Mouse (Mus musculus) limb, embryonic 13.5 days (tissue): ENCODE results near the gene Alox5. TPM values are rescaled to one million over a fixed set of nuclear protein-coding genes. Genes with fewer than 3 reads are reported as not detected.
A peak's percentile ranks its signal among the peaks of the same experiment; 100 is the strongest.
"Not testable (repeated sequence)": the region's sequence is repeated elsewhere in the genome, so short reads cannot be mapped to it uniquely, and the experiment has no call there.

Experiments
- ATAC-seq: fragments of 200-750 bp; cut with Nextera tagmentation; 2 replicates; pipeline ENCODE4 v1.8.0; 2017; ENCODE audit warnings: low read depth, moderate number of reproducible peaks, moderate TSS enrichment; ENCODE audit not compliant: low FRiP score
- H3K27ac ChIP-seq: fragments of 300-500 bp; sonication (generic); 2 replicates; pipeline ENCODE4 v1.5.1; 2015; ENCODE audit warnings: inconsistent platforms, mild to moderate bottlenecking, moderate library complexity
- H3K27me3 ChIP-seq: fragments of 300-500 bp; sonication (generic); 2 replicates; pipeline ENCODE4 v1.6.1; 2015; ENCODE audit warnings: mild to moderate bottlenecking, inconsistent platforms
- H3K36me3 ChIP-seq: fragments of 300-500 bp; sonication (generic); 2 replicates; pipeline ENCODE4 v1.6.1; 2015; ENCODE audit warnings: inconsistent platforms, mild to moderate bottlenecking, moderate library complexity
- H3K4me1 ChIP-seq: fragments of 300-500 bp; sonication (generic); 2 replicates; pipeline ENCODE4 v1.6.1; 2015; ENCODE audit warnings: inconsistent platforms
- H3K4me2 ChIP-seq: fragments of 300-500 bp; sonication (generic); replicated peaks from 2 replicates; pipeline ENCODE4 v1.6.1; 2015; ENCODE audit warnings: inconsistent platforms, mild to moderate bottlenecking, moderate library complexity
- H3K4me3 ChIP-seq: fragments of 300-500 bp; sonication (generic); 2 replicates; pipeline ENCODE4 v1.5.1; 2015; ENCODE audit warnings: moderate library complexity, mild to moderate bottlenecking, inconsistent platforms
- H3K9ac ChIP-seq: fragments of 300-500 bp; sonication (generic); 2 replicates; pipeline ENCODE4 v1.6.1; 2015; ENCODE audit warnings: mild to moderate bottlenecking, inconsistent platforms
- H3K9me3 ChIP-seq: fragments of 300-500 bp; sonication (generic); 2 replicates; pipeline ENCODE4 v1.6.1; 2016; ENCODE audit warnings: inconsistent platforms
- WGBS: fragments of 180-500 bp; shearing (Covaris S2); methylation state at CpG from one replicate; pipeline ENCODE4 v1.1.7; 2015; 5-methylcytosine and 5-hydroxymethylcytosine counted together
- polyA plus RNA-seq: library from polyadenylated mRNA; unstranded; fragments of >200 nt; fragmentation: Nextera tagmentation; extraction: Ambion mirVana; gene quantifications from 2 replicates; pipeline ENCODE4 v1.2.1, GENCODE M21; 2015

Alox5 gene
- polyA plus RNA-seq, result 0.89 and 1.7 TPM in 2 replicates

- Histone ChIP-seq H3K9me3 (no peaks in the 10 kb centered on the region), H3K4me2 (peak within 1 kb of the TSS; percentile 64), H3K36me3 (no peaks in the 10 kb centered on the region), H3K4me1 (peaks cover 8% of the 10 kb centered on the region), H3K27ac (no peak within 1 kb of the TSS), H3K4me3 (peak within 1 kb of the TSS; percentile 36), H3K27me3 (peaks cover 51% of the 10 kb centered on the region), H3K9ac (peak within 1 kb of the TSS; percentile 56; the same call in 1 of the 2 replicates)
- 4% methylated on average over 43 of the region's 43 CpGs for WGBS
- ATAC-seq, result no peak
These were observed at the start of gene Alox5 for GRCm38 (mm10) chr6:116460544-116461283. TSS of gene Alox5 (minus strand) at chr6:116461178.

GRCm38 (mm10) chr6:116506302-116507003, 45.5 kb upstream of the Alox5 start, which contains the start of gene Olfr212:
TSS of gene Olfr212 (plus strand) at chr6:116506516.
- H3K36me3 ChIP-seq, H3K4me3 ChIP-seq, H3K4me1 ChIP-seq, H3K27me3 ChIP-seq, H3K9ac ChIP-seq, H3K27ac ChIP-seq, ATAC-seq, H3K4me2 ChIP-seq: not testable (repeated sequence)
- peaks cover 24% of the 10 kb centered on the region for H3K9me3 ChIP-seq
- WGBS, result 92% methylated on average over 20 of the region's 20 CpGs

GRCm38 (mm10) chr6:116495960-116496359, 35.0 kb upstream of the Alox5 start:
- Histone ChIP-seq H3K4me1 (no peaks in the 10 kb centered on the region), H3K9me3 (no peaks in the 10 kb centered on the region; the same call in 1 of the 2 replicates), H3K4me2 (no peak overlapping the region), H3K36me3 (no peaks in the 10 kb centered on the region), H3K9ac (no peak overlapping the region), H3K27me3 (no peaks in the 10 kb centered on the region), H3K27ac (no peak overlapping the region), H3K4me3 (no peak overlapping the region)
- no peak for ATAC-seq
- 76% methylated on average over 1 of the region's 1 CpGs for WGBS

- no peak for ATAC-seq
- Histone ChIP-seq H3K27me3 (no peaks in the 10 kb centered on the region), H3K27ac (no peak overlapping the region), H3K4me3 (no peak overlapping the region), H3K4me1 (no peaks in the 10 kb centered on the region), H3K4me2 (no peak overlapping the region), H3K36me3 (no peaks in the 10 kb centered on the region), H3K9me3 (no peaks in the 10 kb centered on the region), H3K9ac (no peak overlapping the region)
- 82% methylated on average over 5 of the region's 5 CpGs for WGBS
These were observed 32.8 kb upstream of the Alox5 start for GRCm38 (mm10) chr6:116493742-116494141.

DNA sequence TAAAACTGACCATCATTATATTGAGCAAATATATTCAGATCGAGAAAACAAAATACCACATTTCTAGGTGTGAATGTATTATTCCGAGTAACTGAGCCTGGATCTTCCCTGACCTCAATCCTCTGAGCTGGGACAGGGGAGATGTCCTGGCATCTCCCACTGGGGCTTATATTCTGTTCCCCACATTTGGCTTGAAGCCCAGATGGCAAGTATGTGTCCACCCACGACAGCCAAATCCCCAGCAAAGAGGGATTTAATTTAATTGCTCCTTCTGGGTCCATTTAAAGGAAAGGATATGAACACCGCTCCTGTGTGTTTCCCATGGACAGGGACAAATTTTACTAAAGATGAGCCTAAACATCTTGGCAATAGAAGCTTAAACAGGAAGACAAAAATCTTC, 27.8 kb upstream of the Alox5 start, which contains the start of gene Olfr211:
Olfr211 (plus strand) TSS at position 301 of the 400 bp plus-strand sequence.
- no peak for ATAC-seq
- Histone ChIP-seq H3K27me3 (no peaks in the 10 kb centered on the region), H3K9me3 (no peaks in the 10 kb centered on the region), H3K4me3 (no peak within 1 kb of the TSS), H3K36me3 (no peaks in the 10 kb centered on the region), H3K27ac (no peak within 1 kb of the TSS), H3K9ac (no peak within 1 kb of the TSS), H3K4me1 (no peaks in the 10 kb centered on the region), H3K4me2 (no peak within 1 kb of the TSS)
- 63% methylated on average over 4 of the region's 4 CpGs for WGBS

DNA sequence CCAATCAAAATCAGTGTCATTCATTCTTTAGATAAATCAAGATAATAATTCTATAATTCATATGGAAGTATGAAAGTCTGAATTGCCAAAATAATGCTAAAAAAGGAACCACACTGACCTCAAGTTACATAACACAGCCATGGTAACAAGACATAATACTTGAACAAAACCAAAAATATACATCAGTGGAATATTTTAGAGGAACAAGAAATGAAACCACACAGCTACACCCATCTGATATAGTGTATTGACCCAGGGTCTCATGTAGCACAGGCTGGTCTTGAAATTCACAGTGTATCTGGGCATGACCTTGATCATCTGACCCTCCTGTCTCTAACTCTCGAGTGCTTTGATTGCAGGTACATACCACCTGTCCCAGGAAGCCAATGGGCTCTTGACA, 25.9 kb upstream of the Alox5 start:
- Histone ChIP-seq H3K9me3 (no peaks in the 10 kb centered on the region), H3K4me1 (no peaks in the 10 kb centered on the region), H3K9ac (no peak overlapping the region), H3K4me3 (no peak overlapping the region), H3K27me3 (no peaks in the 10 kb centered on the region), H3K36me3 (no peaks in the 10 kb centered on the region), H3K4me2 (no peak overlapping the region), H3K27ac (no peak overlapping the region)
- 61% methylated on average over 1 of the region's 1 CpGs for WGBS
- no peak for ATAC-seq

DNA sequence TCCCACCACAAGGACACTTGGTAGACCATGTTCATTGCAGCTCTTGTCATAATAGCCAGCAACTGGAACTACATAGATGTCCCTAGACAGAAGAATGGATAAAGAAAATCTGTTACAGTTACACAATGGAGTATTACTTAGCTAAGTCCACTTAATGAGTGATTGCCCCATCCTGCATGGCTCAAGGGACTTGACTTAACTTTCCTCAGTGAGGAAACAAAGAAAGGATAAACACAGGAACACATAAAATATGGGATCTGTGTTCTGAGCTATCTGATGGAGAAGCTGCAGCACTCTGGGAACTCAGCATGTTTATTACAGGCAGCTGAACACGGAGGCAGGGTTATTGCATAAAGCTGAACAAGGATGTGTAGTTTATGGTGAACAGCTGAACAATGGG, 24.1 kb upstream of the Alox5 start:
- Histone ChIP-seq H3K9me3 (no peaks in the 10 kb centered on the region), H3K9ac (no peak overlapping the region), H3K4me3 (no peak overlapping the region), H3K27me3 (no peaks in the 10 kb centered on the region), H3K4me2 (no peak overlapping the region), H3K27ac (no peak overlapping the region), H3K4me1 (no peaks in the 10 kb centered on the region), H3K36me3 (no peaks in the 10 kb centered on the region)
- no peak for ATAC-seq
- 68% methylated on average over 1 of the region's 1 CpGs for WGBS

DNA sequence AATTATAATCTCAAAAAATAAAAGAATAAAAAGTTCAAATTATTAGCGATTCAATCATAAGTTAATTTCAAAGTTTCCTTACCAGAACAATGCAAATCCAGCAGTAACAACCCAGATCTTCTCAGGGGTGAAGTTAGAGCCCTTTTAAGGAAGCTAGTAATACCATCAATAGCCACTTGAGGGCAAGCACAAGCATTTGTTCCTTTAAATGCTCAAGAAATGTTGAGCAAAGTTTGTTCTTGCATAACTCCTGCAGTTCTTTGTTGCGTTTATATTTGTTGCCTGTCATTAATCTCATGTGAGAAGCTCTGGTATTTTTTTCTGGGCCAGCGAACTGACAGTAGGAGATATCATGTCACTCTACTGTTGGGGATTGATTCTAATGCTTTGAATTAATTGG, 7.1 kb upstream of the Alox5 start:
- no peaks in the 10 kb centered on the region for H3K36me3 ChIP-seq
- H3K27ac ChIP-seq, result no peak overlapping the region
- no peak overlapping the region for H3K4me2 ChIP-seq
- WGBS, result 29% methylated on average over 3 of the region's 3 CpGs
- no peak overlapping the region for H3K9ac ChIP-seq
- no peaks in the 10 kb centered on the region; the same call in 1 of the 2 replicates for H3K27me3 ChIP-seq
- H3K9me3 ChIP-seq, result no peaks in the 10 kb centered on the region
- no peaks in the 10 kb centered on the region for H3K4me1 ChIP-seq
- H3K4me3 ChIP-seq, result no peak overlapping the region
- no peak for ATAC-seq

DNA sequence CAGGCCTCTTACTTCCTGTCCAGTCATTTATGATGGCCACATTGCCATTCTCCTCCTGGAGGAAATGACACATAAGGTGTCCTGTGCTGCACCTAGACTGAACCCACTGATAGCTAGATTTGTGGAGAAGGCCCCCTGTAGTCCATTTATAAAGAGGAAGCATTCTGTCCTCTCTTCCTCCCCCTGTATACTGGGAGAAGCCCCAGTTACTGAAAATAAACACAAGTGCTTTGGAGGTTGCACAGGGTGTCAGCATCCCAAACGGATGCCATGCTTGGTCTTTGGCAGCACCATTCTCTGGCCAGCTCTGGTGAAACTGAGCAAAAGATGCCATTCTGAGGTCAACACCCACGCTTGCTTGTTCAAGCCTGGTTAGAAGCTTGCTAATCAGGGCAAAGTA, 1.7 kb downstream of the Alox5 start:
- Histone ChIP-seq H3K4me3 (no peak overlapping the region), H3K4me1 (peaks cover 8% of the 10 kb centered on the region), H3K27me3 (peaks cover 51% of the 10 kb centered on the region), H3K9ac (no peak overlapping the region), H3K4me2 (no peak overlapping the region), H3K36me3 (no peaks in the 10 kb centered on the region), H3K9me3 (no peaks in the 10 kb centered on the region), H3K27ac (no peak overlapping the region)
- WGBS, result 68% methylated on average over 2 of the region's 2 CpGs
- ATAC-seq, result no peak

DNA sequence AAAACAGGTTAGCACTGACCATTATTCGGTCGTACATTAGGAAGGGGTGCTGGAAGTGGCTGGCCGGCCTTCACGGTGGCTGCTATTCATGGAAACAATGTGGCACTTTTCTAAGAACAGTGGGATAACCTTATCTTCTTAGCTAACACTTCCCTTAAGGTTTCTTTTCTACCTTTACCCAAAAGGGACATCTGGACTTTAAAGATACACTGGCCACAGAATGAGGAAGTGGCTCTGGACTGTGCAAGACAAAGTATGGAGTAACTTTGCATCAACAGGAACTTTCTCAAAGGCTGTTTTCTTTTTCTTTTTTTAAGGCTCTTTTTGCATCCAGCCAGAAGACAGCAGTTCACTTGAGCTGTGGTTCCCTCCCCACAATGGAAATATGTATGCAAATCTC, 2.2 kb downstream of the Alox5 start:
- no peak overlapping the region for H3K4me2 ChIP-seq
- peaks cover 51% of the 10 kb centered on the region for H3K27me3 ChIP-seq
- no peak overlapping the region for H3K4me3 ChIP-seq
- H3K27ac ChIP-seq, result no peak overlapping the region
- ATAC-seq, result no peak
- H3K4me1 ChIP-seq, result peaks cover 8% of the 10 kb centered on the region
- no peak overlapping the region for H3K9ac ChIP-seq
- no peaks in the 10 kb centered on the region for H3K36me3 ChIP-seq
- 80% methylated on average over 4 of the region's 4 CpGs for WGBS
- H3K9me3 ChIP-seq, result no peaks in the 10 kb centered on the region

- Histone ChIP-seq H3K4me3 (no peak overlapping the region), H3K36me3 (no peaks in the 10 kb centered on the region), H3K27me3 (peaks cover 35% of the 10 kb centered on the region), H3K4me1 (peaks cover 8% of the 10 kb centered on the region), H3K27ac (no peak overlapping the region), H3K9me3 (no peaks in the 10 kb centered on the region), H3K9ac (no peak overlapping the region), H3K4me2 (no peak overlapping the region)
- WGBS, result 71% methylated on average over 1 of the region's 1 CpGs
- ATAC-seq, result no peak
These were observed 4.5 kb downstream of the Alox5 start for GRCm38 (mm10) chr6:116456482-116456881.

DNA sequence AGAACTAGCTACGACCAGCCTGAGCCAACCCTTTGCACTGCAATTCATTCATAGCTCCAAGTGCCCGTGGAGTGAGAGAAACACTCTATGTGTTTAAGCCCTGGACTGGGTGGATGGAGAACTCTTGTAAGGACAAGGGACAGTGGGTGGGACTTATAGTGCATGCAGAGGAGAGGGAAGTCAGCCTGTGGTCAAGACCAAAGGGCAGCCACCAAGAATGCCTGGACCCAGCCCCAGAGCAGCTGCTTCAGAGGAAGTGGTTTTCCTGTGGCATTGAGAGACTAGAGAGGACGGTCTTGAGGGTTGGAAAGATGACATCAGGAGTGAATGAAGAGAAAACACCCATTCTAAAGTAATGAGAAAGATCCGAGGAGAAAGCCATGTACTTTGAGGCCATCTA, 5.2 kb downstream of the Alox5 start:
- Histone ChIP-seq H3K4me2 (no peak overlapping the region), H3K36me3 (no peaks in the 10 kb centered on the region), H3K4me1 (peaks cover 5% of the 10 kb centered on the region), H3K27me3 (peaks cover 28% of the 10 kb centered on the region), H3K9me3 (no peaks in the 10 kb centered on the region), H3K27ac (no peak overlapping the region), H3K4me3 (no peak overlapping the region), H3K9ac (no peak overlapping the region)
- ATAC-seq, result no peak
- WGBS, result 81% methylated on average over 4 of the region's 4 CpGs
